Mouse (Mus musculus): ENCODE measurements around the gene Gm5475. TPM values are rescaled to one million over a fixed set of nuclear protein-coding genes. Genes with fewer than 3 reads are reported as not detected.

Gene Gm5475
- total and polyA plus RNA-seq, 3 experiments = not detected

DNA sequence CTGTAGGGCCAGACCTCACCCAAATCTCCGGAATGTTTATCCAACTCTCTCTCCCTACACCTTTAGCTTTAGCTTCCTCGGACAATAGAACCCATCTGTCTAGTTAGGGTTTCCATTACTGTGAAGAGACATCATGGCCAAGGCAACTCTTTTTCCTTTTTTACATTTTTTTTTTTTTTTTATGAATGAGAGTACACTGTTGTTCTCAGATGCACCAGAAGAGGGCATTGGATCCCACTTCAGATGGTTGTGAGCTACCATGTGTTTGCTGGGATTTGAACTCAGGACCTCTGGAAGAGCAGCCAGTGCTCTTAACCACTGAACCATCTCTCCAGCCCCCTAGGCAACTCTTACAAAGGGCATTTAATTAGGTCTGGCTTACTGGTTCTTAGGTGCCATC, 43.5 kb downstream of the Gm5475 start:
- Histone ChIP-seq H3K27me3 (replicated peaks) (no peaks in the 10 kb centered on the region), H3K9me3 (replicated peaks; ENCODE audit: low read length) (no peaks in the 10 kb centered on the region), H3K36me3 (replicated peaks in 1 of 2; ENCODE audit: control insufficient read depth in 1 of 2, insufficient read depth in 1 of 2, low read length in 1 of 2) (peaks cover 0 to 5% of the 10 kb centered on the region in 2 experiments), H3K9ac (ENCODE audit: insufficient read depth, low read depth) (no peak overlapping the region), H3K4me1 (ENCODE audit: control insufficient read depth in 1 of 2, insufficient read depth in 2 of 2) (peaks cover 15 to 38% of the 10 kb centered on the region in 2 experiments), H3K4me2 (ENCODE audit: insufficient read depth, low read depth, poor library complexity, severe bottlenecking) (no peak overlapping the region), H3K79me2 (replicated peaks; ENCODE audit: control insufficient read depth, extremely low read depth, insufficient read depth, poor library complexity, severe bottlenecking) (peaks cover 8% of the 10 kb centered on the region; the same call in 1 of the 2 replicates), H3K27ac (ENCODE audit: insufficient read depth, low read depth) (no peak overlapping the region), H3K4me3 (replicated peaks in 1 of 3; ENCODE audit: low read depth in 2 of 3, low read length in 2 of 3, poor library complexity in 1 of 3) (no peak overlapping the region)
- TF ChIP-seq CTCF (conservative IDR thresholded peaks at IDR 0.05 in 1 of 2, IDR thresholded peaks at IDR 0.05 in 1 of 2; ENCODE audit: low read depth in 2 of 2, low read length in 2 of 2) = peak; percentile 33 to 46; a peak in 2 of 4 replicates
- no peak for TF ChIP-seq POLR2A (IDR thresholded peaks at IDR 0.05; ENCODE audit: low read depth, low read length)
- TF ChIP-seq PAX5 (IDR thresholded peaks at IDR 0.05; ENCODE audit: low read length) = no peak
- no peak for TF ChIP-seq ETS1 (conservative IDR thresholded peaks at IDR 0.05; ENCODE audit: low read depth, low read length)
- no peak for TF ChIP-seq MYC (IDR thresholded peaks at IDR 0.05; ENCODE audit: low read depth, low read length)
- no peak for TF ChIP-seq ZMIZ1 (IDR thresholded peaks at IDR 0.05; ENCODE audit: low read depth, low read length)
- TF ChIP-seq TCF12 (IDR thresholded peaks at IDR 0.05; ENCODE audit: low read depth, low read length) = no peak
- TF ChIP-seq MAZ (IDR thresholded peaks at IDR 0.05; ENCODE audit: low read depth, low read length) = no peak
- TF ChIP-seq TBP (conservative IDR thresholded peaks at IDR 0.05; ENCODE audit: low read depth, low read length) = no peak
- TF ChIP-seq NELFE (IDR thresholded peaks at IDR 0.05; ENCODE audit: low read depth, low read length) = no peak
- no peak for TF ChIP-seq MAFK (IDR thresholded peaks at IDR 0.05; ENCODE audit: insufficient replicate concordance, low read length)
- no peak; the same call in none of the 2 replicates for TF ChIP-seq RAD21 (IDR thresholded peaks at IDR 0.05; ENCODE audit: low read depth, low read length)
- TF ChIP-seq IRF4 (IDR thresholded peaks at IDR 0.05; ENCODE audit: low read depth, low read length) = no peak
- TF ChIP-seq RCOR1 (conservative IDR thresholded peaks at IDR 0.05; ENCODE audit: low read depth, low read length) = no peak
- peak; percentile 91 for TF ChIP-seq ZNF384 (IDR thresholded peaks at IDR 0.05; ENCODE audit: low read depth, low read length)
- dilution Hi-C loops (cut with MboI; ENCODE audit: extremely low pct_ligation_motif_present, extremely low pct_unique_long_range_greater_than_20kb, low sequenced_read_pairs) = no loop called here
- no peak for DNase-seq (ENCODE audit: extremely low read depth)
- in situ Hi-C loops (cut with MboI; ENCODE audit: low pct_ligation_motif_present, low pct_unique_long_range_greater_than_20kb, low sequenced_read_pairs) = no loop called here

DNA sequence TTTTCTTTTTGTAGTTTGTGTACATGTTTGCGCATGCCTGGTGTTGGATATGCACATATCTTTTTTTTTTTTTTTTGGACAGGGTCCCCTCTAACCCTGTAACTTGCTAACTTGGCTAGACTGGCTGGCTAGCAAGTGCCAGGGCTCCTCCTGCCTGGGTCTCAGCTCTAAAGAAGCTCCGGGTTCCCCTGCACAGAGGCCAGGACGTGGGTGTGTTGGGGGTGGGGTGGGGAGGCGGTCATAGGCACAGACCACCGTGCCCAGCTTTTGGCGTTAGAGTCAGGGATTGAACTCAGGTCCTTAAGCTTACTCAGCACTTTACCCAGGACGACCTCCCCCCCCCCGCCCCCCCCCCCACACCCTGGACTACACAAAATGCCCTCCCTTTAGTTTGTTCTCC, 45.8 kb downstream of the Gm5475 start:
- Histone ChIP-seq H3K4me3 (replicated peaks in 1 of 3; ENCODE audit: low read depth in 2 of 3, low read length in 2 of 3, poor library complexity in 1 of 3) (peak overlapping the region in 2 of 3 experiments; percentile 80 to 87), H3K9me3 (replicated peaks; ENCODE audit: low read length) (no peaks in the 10 kb centered on the region), H3K79me2 (replicated peaks; ENCODE audit: control insufficient read depth, extremely low read depth, insufficient read depth, poor library complexity, severe bottlenecking) (peaks cover 9% of the 10 kb centered on the region; the same call in 1 of the 2 replicates), H3K4me2 (ENCODE audit: insufficient read depth, low read depth, poor library complexity, severe bottlenecking) (peak overlapping the region; percentile 65), H3K27ac (ENCODE audit: insufficient read depth, low read depth) (no peak overlapping the region), H3K36me3 (replicated peaks in 1 of 2; ENCODE audit: control insufficient read depth in 1 of 2, insufficient read depth in 1 of 2, low read length in 1 of 2) (peaks cover 8 to 26% of the 10 kb centered on the region in 2 experiments), H3K4me1 (ENCODE audit: control insufficient read depth in 1 of 2, insufficient read depth in 2 of 2) (peaks cover 7 to 30% of the 10 kb centered on the region in 2 experiments; a peak in 2 of 4 replicates), H3K9ac (ENCODE audit: insufficient read depth, low read depth) (peak overlapping the region; percentile 74; the same call in 1 of the 2 replicates), H3K27me3 (replicated peaks) (no peaks in the 10 kb centered on the region)
- dilution Hi-C loops (cut with MboI; ENCODE audit: extremely low pct_ligation_motif_present, extremely low pct_unique_long_range_greater_than_20kb, low sequenced_read_pairs) = no loop called here
- in situ Hi-C loops (cut with MboI; ENCODE audit: low pct_ligation_motif_present, low pct_unique_long_range_greater_than_20kb, low sequenced_read_pairs) = no loop called here
- TF ChIP-seq JUND (conservative IDR thresholded peaks at IDR 0.05; ENCODE audit: low read depth, low read length) (no peak), MAFK (IDR thresholded peaks at IDR 0.05; ENCODE audit: insufficient replicate concordance, low read length) (0 out of 2 replicates have a peak, but pooled peaks have one; percentile 25), PAX5 (IDR thresholded peaks at IDR 0.05; ENCODE audit: low read length) (no peak)
- DNase-seq (ENCODE audit: extremely low read depth) = no peak
